Mouse (Mus musculus) thymus, postnatal 25 days (tissue): ENCODE data around the gene Gm11444.

ENCODE experiments used
- DNase-seq: peaks from one replicate; pipeline ENCODE4 v3.0.0; 2022

Gene Gm11444

DNA sequence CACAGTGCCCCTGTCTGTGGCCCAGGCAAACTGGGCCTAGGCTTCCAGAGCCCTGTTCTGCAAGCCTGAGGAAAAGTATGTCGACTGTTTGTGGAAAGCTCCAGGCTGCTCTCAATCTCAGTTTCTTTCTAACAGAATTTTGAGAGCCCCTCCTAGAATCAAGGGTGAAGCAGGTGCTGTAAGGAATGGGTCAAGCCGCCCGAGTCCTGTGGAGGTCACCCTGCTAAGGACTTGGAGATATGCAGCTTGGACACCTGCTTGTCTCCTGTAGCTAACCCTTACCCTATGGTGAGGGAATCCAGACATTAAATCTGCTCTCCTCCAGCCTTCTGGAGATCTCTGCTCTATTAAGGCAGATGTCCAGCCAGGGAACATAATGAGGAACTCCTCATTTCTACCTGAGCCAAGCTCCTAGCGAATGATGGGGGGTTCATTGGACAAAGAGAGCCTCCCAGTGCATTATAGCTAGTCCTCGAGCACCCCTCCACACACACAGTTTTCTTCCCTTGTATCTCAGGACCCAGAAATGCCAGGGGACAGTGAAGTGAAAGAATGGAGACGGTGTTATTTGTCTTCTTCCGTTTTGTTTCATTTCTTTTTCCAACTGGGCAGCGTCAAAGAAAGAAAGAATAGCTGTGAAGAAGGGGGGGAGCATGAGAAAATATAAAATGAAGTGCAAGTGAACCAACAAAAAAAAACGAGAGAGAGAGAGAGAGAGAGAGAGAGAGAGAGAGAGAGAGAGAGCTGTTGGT lies 15.0 kb downstream of the Gm11444 start:
- DNase-seq: no peak

DNA sequence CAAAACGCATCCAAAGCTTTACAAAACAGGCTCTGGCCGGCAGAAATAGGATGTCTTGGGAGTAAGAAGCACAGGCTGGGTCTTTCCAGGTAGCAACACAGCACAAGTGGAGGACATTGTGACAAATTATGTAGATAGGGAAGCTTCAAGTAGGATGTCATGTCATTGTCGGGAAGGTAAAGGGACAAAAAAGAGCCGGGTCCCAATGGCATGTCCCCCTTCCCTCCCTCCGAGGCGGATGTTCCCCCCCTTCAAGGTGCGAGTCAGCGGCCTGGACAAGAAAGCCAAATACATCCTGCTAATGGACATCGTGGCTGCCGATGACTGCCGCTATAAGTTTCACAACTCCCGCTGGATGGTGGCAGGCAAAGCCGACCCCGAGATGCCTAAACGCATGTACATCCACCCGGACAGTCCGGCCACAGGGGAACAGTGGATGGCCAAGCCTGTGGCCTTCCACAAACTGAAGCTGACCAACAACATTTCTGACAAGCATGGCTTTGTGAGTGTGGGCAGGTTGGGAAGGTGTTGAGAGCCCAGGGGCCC lies 15.7 kb downstream of the Gm11444 start:
- DNase-seq: no peak

GRCm38 (mm10) chr11:85833761-85834385 lies 16.3 kb downstream of the Gm11444 start:
- DNase-seq: no peak

- DNase-seq: no peak
These were observed 17.0 kb downstream of the Gm11444 start for GRCm38 (mm10) chr11:85833081-85833521.

- no peak for DNase-seq
These were observed 17.8 kb downstream of the Gm11444 start, which contains the start of gene Tbx2 for GRCm38 (mm10) chr11:85832231-85832924. Tbx2 (plus strand) TSS chr11:85832551.

- no peak for DNase-seq
These were observed 18.4 kb downstream of the Gm11444 start for GRCm38 (mm10) chr11:85831656-85832230.

- DNase-seq: no peak
These were observed 19.2 kb downstream of the Gm11444 start for GRCm38 (mm10) chr11:85830901-85831341.

- no peak for DNase-seq
These were observed 20.4 kb downstream of the Gm11444 start for GRCm38 (mm10) chr11:85829520-85830440.

DNA sequence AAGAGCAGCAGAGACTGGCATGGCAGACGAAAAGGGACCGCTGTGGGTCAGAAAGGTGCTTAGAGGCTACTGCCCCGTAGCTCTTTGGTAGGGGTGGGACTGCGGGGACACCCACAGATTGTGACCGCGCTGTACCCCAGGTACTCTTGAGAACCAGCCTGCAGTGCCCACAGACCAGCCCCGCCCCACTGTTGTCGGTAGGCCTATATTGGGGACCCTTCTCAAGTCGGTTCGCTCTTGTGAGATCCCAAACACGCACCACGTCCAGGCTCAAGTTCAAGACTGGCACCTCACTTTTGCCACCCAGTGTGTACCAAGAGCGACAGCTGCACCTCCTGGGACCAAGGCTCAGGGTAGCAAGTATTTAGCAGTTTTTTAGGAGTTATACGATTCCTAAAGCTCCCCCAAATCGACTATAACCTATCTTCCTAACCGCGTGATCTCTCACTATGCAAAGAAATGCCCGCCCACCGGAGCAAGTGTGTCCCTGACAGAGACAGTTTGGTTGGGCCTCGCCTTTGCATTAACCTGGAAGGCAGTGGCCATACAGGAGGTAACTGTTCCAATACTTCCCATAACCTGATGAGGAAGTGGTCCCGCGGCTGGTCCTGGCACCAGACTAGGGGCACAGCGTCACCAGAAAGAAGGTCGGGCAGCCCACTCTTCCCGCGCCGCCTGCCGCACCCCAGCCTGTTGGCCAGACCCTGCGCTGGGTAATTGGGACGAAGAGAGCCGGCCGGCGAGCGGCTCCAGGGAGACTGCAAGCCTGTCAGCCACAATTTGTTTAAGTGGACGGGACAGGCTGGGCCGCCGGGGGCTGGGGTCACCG lies 21.2 kb downstream of the Gm11444 start:
- DNase-seq: no peak

DNA sequence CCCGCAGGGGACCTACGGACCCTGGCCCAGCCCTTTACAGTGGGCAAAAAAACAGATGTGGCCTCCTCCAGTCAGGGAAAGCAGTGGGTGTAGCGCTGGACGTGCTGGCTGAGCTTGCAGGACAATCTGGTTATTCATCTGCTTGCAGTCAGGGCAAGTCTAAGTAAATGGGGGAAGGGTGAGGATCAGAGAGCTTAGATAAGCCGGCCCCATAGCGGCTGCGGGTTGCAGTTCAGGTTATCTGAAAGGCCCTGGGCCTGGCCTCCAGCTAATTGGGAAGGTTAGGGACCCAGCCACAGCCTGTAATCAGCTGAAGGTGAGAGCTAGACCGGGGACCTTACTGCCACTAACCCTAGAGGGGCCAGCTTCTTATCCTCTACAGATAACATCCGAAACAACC lies 22.8 kb downstream of the Gm11444 start:
- no peak for DNase-seq

GRCm38 (mm10) chr11:85825823-85826222 lies 24.3 kb downstream of the Gm11444 start:
- DNase-seq: no peak

DNA sequence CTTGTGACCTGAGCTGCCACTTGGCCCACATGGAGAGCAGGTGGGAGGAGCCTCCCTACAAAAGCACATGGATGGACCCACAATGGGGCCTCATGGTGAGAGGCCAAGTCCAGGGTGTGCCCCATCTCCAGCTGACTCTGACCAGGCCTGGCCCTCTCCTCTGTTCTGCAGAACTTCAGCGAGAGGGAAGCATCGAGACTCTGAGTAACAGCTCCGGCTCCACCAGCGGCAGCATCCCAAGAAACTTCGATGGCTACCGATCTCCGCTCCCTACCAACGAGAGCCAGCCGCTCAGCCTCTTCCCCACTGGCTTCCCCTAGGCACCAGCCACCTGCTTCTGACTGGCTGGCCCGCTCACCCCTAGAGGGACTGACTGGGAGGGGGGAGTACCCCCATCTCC lies 25.1 kb downstream of the Gm11444 start:
- no peak for DNase-seq

DNA sequence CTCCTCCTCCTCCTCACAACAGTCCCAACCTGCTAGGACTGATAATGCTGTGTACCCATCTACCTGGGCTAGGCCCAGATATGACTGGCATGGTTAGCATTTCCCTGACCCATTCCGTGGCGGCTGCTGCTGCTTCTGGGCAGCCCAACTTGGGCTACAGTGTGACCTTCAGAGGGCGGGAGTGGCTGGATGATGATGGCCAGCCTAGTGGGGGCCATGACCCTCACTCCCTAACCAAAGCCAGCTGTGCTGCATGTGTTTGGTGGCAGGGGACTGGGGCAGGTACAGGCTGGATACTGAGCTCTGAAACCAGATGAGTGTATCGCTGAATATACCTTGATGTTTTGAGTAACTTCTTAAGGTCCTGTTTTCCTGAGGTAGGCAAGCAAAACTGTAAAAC lies 26.3 kb downstream of the Gm11444 start:
- DNase-seq: no peak

- DNase-seq: peak; percentile 77
These were observed 27.0 kb downstream of the Gm11444 start for GRCm38 (mm10) chr11:85823181-85823580.

- DNase-seq: no peak
These were observed 28.5 kb downstream of the Gm11444 start for GRCm38 (mm10) chr11:85821659-85822058.

GRCm38 (mm10) chr11:85820959-85821358 lies 29.2 kb downstream of the Gm11444 start:
- DNase-seq: no peak

- DNase-seq: no peak
These were observed 31.7 kb downstream of the Gm11444 start for GRCm38 (mm10) chr11:85818401-85818800.

DNA sequence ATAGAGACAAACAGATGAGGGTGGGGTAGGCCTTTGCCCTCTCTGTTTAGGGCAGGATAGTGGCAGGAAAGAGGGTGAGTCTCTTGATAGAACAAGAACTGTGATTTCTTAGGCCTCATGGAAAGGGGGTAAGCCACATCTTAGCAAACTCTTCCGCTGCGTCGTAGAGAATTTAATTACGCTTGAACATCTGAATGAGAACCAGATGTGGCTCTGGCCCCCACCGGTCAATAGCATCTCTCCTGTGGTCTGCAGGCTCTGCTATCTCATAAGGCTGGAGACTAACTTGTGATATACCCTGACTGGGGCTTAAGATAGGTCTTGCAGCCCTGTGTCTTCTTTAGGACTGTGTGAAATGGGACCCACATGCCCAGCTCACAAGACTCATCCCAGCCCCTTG lies 33.7 kb downstream of the Gm11444 start:
- no peak for DNase-seq

- DNase-seq: no peak
These were observed 35.5 kb downstream of the Gm11444 start for GRCm38 (mm10) chr11:85814678-85815077.

DNA sequence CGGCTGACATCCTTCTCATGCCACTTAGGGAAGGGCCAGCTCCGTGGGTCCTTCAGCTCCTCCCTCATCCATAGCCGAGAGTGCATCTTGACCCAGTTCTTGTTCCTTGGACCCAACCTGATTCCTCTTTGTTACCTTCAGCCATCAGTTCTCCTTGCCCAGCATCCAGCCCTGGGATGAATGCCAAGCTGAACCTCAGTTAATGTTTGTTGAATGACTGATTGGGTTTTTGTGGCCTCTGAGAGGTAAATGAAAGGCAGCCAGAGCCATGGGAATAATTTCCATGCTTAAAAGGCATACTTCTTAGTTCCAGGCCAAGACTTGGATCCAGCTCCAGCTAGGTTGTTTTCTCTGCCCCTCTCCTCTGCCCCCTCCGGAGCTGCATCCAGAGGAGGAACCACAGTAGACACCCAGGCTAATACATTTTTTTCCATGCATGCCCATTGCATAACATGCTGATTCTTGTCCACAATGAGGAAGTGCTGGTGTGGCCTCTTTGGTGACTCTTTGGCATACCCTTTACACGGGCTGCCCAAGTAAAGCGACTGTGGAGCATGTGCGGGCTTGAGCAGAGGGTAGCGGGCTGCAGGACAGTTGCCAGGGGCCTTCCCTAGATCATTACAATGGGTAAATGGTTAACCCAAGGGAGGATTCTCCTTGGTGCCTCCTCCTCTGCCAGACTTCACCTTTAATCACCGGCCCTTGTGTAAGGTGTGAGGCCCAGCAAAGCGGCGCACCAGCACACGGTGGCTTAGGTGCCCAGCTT lies 37.7 kb downstream of the Gm11444 start:
- DNase-seq: no peak
